Mouse (Mus musculus) megakaryocyte, embryonic 14.5 days (primary cell): ENCODE results near the gene Zfr2.

Experiments
- FLI1 ChIP-seq: IDR thresholded peaks from 2 replicates; pipeline ENCODE4 v1.6.1; 2012; ENCODE audit warnings: low read length, inconsistent platforms, mixed read lengths
- GATA1 ChIP-seq: IDR thresholded peaks from 3 replicates; pipeline ENCODE4 v1.6.1; 2012; ENCODE audit warnings: mixed read lengths, low read length, inconsistent platforms, borderline replicate concordance

DNA sequence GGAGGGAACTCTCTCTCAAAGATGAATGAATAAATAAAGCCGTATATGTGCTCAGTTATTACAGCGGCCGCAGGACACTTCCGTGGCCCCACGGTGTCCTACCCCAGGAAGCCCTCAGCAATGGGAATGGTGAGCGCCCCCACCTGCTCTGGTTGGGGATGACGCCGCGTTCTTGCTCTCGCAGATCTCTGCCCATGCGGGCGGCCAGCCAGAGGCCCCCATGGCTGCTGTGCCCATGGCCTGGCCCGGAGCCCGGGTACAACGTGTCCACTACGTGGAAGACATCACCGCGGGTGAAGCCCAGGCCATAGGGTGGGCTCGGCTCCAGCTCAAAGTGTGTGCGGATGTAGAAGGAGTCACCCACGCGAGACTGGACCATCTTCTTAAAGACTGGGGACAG lies 44.7 kb downstream of the Zfr2 start:
- TF ChIP-seq GATA1 (no peak), FLI1 (no peak)
